Mouse (Mus musculus) cerebellum, adult 2 months (tissue): Measurements from ENCODE around the gene Arhgef7.

Experiments used
- CTCF ChIP-seq: fragments of 200-500 bp; IDR thresholded peaks from 2 replicates; pipeline ENCODE4 v1.5.1; 2011; ENCODE audit warnings: low read depth, mild to moderate bottlenecking, control low read depth, low read length, moderate library complexity, borderline replicate concordance; ENCODE audit not compliant: insufficient read depth
- POLR2A ChIP-seq: fragments of 200-500 bp; IDR thresholded peaks from 2 replicates; pipeline ENCODE4 v1.6.1; 2011; ENCODE audit warnings: low read length, control low read depth, borderline replicate concordance; ENCODE audit not compliant: insufficient read depth

- TF ChIP-seq CTCF (no peak), POLR2A (no peak)
Measured at GRCm38 (mm10) chr8:11831939-11832338, 104.4 kb downstream of the Arhgef7 start.
